Mouse (Mus musculus) midbrain, postnatal 0 days (tissue): Measurements from ENCODE around the gene Elobl. TPM values are rescaled to one million over a fixed set of nuclear protein-coding genes. Genes with fewer than 3 reads are reported as not detected.

ENCODE experiments used
- ATAC-seq: fragments of 200-750 bp; cut with Nextera tagmentation; 2 replicates; pipeline ENCODE4 v1.8.0; 2017; ENCODE audit warnings: moderate number of reproducible peaks, mild to moderate bottlenecking, moderate TSS enrichment, moderate library complexity; ENCODE audit not compliant: low FRiP score
- DNase-seq: peaks from one replicate; pipeline ENCODE4 v3.0.0-alpha.2; 2015; ENCODE audit warnings: low spot score
- H3K27ac ChIP-seq: fragments of 300-500 bp; sonication (generic); 2 replicates; pipeline ENCODE4 v1.5.1; 2014; ENCODE audit warnings: low read depth, mild to moderate bottlenecking, low read length, mixed read lengths
- H3K27me3 ChIP-seq: fragments of 300-500 bp; sonication (generic); 2 replicates; pipeline ENCODE4 v1.6.1; 2014; ENCODE audit warnings: low read length, control low read depth, mixed read lengths; ENCODE audit not compliant: insufficient read depth
- H3K36me3 ChIP-seq: fragments of 300-500 bp; sonication (generic); 2 replicates; pipeline ENCODE4 v1.6.1; 2014; ENCODE audit warnings: low read length, control low read depth, mixed read lengths; ENCODE audit not compliant: insufficient read depth
- H3K4me1 ChIP-seq: fragments of 300-500 bp; sonication (generic); 2 replicates; pipeline ENCODE4 v1.6.1; 2014; ENCODE audit warnings: mild to moderate bottlenecking, control low read depth, antibody characterized with exemption, low read length, mixed read lengths; ENCODE audit not compliant: insufficient read depth
- H3K4me2 ChIP-seq: fragments of 300-500 bp; sonication (generic); 2 replicates; pipeline ENCODE4 v1.6.1; 2014; ENCODE audit warnings: low read depth, mild to moderate bottlenecking, low read length, mixed read lengths; ENCODE audit not compliant: poor library complexity, severe bottlenecking
- H3K4me3 ChIP-seq: fragments of 300-500 bp; sonication (generic); 2 replicates; pipeline ENCODE4 v1.5.1; 2014; ENCODE audit warnings: low read depth, mild to moderate bottlenecking, low read length, moderate library complexity
- H3K9ac ChIP-seq: fragments of 300-500 bp; sonication (generic); replicated peaks from 2 replicates; pipeline ENCODE4 v1.6.1; 2014; ENCODE audit warnings: mild to moderate bottlenecking, low read length, moderate library complexity, mixed read lengths; ENCODE audit not compliant: poor library complexity, severe bottlenecking
- H3K9me3 ChIP-seq: fragments of 300-500 bp; sonication (generic); 2 replicates; pipeline ENCODE4 v1.6.1; 2016; ENCODE audit warnings: low read length, control low read depth
- CTCF ChIP-seq: IDR thresholded peaks from 2 replicates; pipeline ENCODE4 v1.5.1; 2016; ENCODE audit warnings: antibody characterized with exemption, mild to moderate bottlenecking
- WGBS: fragments of 180-500 bp; shearing (Covaris S2); extraction: QIAGEN DNeasy Blood & Tissue Kit; methylation state at CpG from one replicate; pipeline ENCODE4 v1.1.7; 2014; 5-methylcytosine and 5-hydroxymethylcytosine counted together
- polyA plus RNA-seq: library from polyadenylated mRNA; unstranded; fragments of >200 nt; fragmentation: Nextera tagmentation; extraction: Ambion mirVana; gene quantifications from 2 replicates; pipeline ENCODE4 v1.2.1, GENCODE M21; 2015
- total RNA-seq: library from RNA; depleted of rRNA; stranded (reverse); fragments of >200 nt; gene quantifications from 2 replicates; pipeline ENCODE4 v1.2.3, GENCODE M21; 2014

The Elobl gene
- total and polyA plus RNA-seq, 2 experiments from 2014 or later = 0.44 TPM; not detected in 1

DNA sequence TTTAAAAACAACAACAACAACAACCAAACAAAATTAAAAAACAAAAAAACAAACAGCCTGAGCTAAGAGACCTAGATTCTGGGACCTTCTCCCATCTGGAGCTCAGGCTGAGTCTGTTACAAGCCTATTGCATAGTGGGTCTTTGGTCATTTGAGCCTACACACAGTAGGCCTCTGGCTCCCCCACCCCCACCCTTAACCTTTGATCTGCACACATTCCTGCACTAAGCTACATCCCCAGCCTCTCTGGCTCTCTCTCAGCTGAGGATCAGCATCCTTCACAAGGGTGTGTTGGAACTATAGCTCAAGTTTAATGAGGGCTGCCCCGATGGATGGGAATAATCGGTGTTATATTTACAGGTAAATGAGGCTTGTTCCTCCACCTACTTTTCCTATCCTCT, 28.9 kb upstream of the Elobl start:
- Histone ChIP-seq H3K9me3 (no peaks in the 10 kb centered on the region), H3K9ac (no peak overlapping the region), H3K36me3 (peaks cover 6% of the 10 kb centered on the region), H3K4me1 (no peaks in the 10 kb centered on the region), H3K27me3 (peaks cover 18% of the 10 kb centered on the region), H3K4me3 (no peak overlapping the region), H3K27ac (no peak overlapping the region), H3K4me2 (no peak overlapping the region)
- ATAC-seq (no peak), DNase-seq (no peak)
- TF ChIP-seq CTCF = no peak
- WGBS = 84% methylated on average over 2 of the region's 2 CpGs

DNA sequence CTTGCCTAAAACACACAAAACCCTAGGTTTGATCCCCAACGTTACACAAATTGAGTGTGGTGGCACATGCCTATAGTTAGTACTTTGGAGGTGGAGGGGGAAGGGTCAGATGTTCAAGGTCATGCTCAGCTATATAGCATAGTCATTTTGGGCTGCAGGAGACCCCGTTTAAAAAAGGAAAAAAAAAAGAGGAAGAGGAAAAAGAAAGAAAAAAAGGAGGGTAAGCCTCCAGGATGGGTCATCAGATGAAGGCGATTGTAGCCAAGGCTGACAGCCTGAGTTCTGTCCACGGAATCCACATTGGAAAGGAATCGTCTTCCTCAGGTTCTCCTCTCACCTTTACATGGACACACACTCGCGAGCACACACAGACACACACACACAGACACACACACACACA, 27.8 kb upstream of the Elobl start:
- no peak for DNase-seq
- no peak overlapping the region for H3K9ac ChIP-seq
- H3K9me3 ChIP-seq = no peaks in the 10 kb centered on the region
- H3K27me3 ChIP-seq = peaks cover 12% of the 10 kb centered on the region
- no peak overlapping the region for H3K4me3 ChIP-seq
- H3K27ac ChIP-seq = no peak overlapping the region
- H3K36me3 ChIP-seq = peaks cover 6% of the 10 kb centered on the region
- no peak overlapping the region for H3K4me2 ChIP-seq
- H3K4me1 ChIP-seq = no peaks in the 10 kb centered on the region
- WGBS = 89% methylated on average over 7 of the region's 7 CpGs
- no peak for ATAC-seq
- TF ChIP-seq CTCF = no peak

DNA sequence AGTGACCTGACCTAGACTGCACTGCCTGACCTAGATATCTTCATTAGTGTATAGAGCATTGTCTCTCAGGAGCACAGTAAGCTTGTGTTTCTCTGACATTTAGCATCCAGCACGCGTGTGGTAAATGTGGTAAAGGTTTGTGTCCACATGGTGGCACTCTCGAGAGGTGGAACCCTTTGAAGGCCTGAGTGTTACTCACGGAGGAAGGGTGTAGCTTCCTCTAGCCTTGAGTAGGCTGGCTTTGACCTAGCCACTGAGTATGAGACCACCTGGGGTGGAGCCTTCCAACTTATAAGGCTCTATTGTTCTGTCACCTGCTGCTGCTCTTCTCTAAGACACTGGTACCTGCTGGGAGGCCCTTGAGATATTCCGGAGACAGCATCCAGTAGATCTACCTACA, 26.9 kb upstream of the Elobl start:
- peaks cover 6% of the 10 kb centered on the region for H3K36me3 ChIP-seq
- H3K4me1 ChIP-seq = no peaks in the 10 kb centered on the region
- H3K9ac ChIP-seq = no peak overlapping the region
- DNase-seq = peak; percentile 42
- peaks cover 7% of the 10 kb centered on the region; the same call in 1 of the 2 replicates for H3K27me3 ChIP-seq
- no peaks in the 10 kb centered on the region for H3K9me3 ChIP-seq
- 19% methylated on average over 5 of the region's 5 CpGs for WGBS
- H3K4me2 ChIP-seq = no peak overlapping the region
- TF ChIP-seq CTCF = peak; percentile 63
- no peak overlapping the region for H3K4me3 ChIP-seq
- ATAC-seq = no peak
- H3K27ac ChIP-seq = no peak overlapping the region

DNA sequence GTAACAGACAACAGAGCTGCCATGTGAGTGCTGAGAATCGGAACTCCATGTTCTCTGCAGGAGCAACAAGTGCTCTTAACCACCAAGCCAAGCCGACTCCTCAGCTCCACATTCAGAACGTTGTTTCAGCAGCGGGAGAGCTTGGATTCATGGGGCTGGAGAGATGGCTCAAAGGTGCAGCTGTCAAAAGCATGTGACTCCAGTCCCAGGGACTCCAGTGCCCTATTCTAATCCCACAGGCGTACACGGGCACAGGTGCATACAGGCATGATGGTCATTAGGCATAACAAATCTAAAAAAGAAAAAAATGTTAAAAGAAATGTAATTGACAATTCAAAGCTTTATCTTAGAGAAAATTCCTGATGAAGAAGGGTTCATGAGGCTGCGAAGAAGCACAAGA, 26.5 kb upstream of the Elobl start:
- WGBS = 55% methylated on average over 7 of the region's 7 CpGs
- ATAC-seq = no peak
- no peak overlapping the region for H3K4me2 ChIP-seq
- H3K4me1 ChIP-seq = no peaks in the 10 kb centered on the region
- H3K9me3 ChIP-seq = no peaks in the 10 kb centered on the region
- H3K9ac ChIP-seq = no peak overlapping the region
- peaks cover 4% of the 10 kb centered on the region; the same call in 1 of the 2 replicates for H3K27me3 ChIP-seq
- TF ChIP-seq CTCF = no peak
- DNase-seq = no peak
- H3K27ac ChIP-seq = no peak overlapping the region
- H3K4me3 ChIP-seq = no peak overlapping the region
- peaks cover 10% of the 10 kb centered on the region for H3K36me3 ChIP-seq

DNA sequence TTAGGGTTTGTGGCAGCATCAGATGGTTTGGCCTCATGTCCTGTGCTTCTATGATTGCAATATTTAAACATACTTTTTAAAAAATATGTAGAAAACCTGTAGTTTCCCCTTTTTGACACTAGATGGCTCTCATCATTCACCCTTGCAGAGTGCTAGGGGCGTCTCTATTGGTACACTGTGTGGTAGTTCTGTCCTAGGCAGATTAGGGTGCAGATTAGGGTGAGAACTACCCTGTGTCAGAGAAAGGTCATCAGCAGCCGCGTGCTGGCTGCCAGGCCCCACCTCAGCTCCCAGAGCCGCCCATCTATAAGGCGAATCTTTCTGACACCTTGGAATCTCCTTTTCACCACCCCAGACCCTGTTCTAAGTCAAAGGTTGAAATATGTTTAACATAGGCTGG, 22.8 kb upstream of the Elobl start:
- H3K27ac ChIP-seq = no peak overlapping the region
- DNase-seq = peak; percentile 42
- 72% methylated on average over 5 of the region's 5 CpGs for WGBS
- H3K9ac ChIP-seq = no peak overlapping the region
- H3K9me3 ChIP-seq = no peaks in the 10 kb centered on the region
- H3K4me1 ChIP-seq = no peaks in the 10 kb centered on the region
- no peak overlapping the region for H3K4me3 ChIP-seq
- peak; percentile 66 for TF ChIP-seq CTCF
- no peak for ATAC-seq
- no peaks in the 10 kb centered on the region for H3K27me3 ChIP-seq
- H3K4me2 ChIP-seq = no peak overlapping the region
- H3K36me3 ChIP-seq = peaks cover 26% of the 10 kb centered on the region

DNA sequence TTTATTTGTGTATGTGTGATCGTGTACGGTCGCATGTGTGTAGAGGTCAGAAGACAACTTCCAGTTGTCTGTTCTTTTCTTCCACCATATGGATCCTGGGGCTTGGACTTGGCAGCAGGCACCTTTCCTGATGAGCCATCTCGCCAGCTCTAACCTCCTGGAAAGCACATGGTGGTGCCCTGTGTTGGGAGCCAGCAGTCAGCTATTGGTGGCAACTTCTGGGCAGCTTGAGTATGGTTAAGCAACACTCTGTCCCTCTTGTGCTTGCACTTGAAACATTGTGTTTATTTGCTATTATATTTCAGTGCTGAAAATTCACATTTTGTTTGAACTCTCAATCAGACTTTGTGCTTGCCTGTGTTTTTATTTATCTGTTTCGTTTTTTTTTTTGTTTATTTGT, 22.2 kb upstream of the Elobl start:
- Histone ChIP-seq H3K36me3 (peaks cover 30% of the 10 kb centered on the region), H3K9ac (no peak overlapping the region), H3K4me1 (no peaks in the 10 kb centered on the region), H3K27ac (no peak overlapping the region), H3K4me3 (no peak overlapping the region), H3K27me3 (no peaks in the 10 kb centered on the region), H3K9me3 (no peaks in the 10 kb centered on the region), H3K4me2 (no peak overlapping the region)
- TF ChIP-seq CTCF = no peak
- WGBS = 77% methylated on average over 5 of the region's 5 CpGs
- ATAC-seq = no peak
- no peak for DNase-seq
